Mouse (Mus musculus) CH12.LX (cell line): ENCODE measurements around the gene Myo16.

Experiments
- CHD1 ChIP-seq: IDR thresholded peaks from 2 replicates; pipeline ENCODE4 v1.6.1; 2012; ENCODE audit warnings: low read depth, low read length, improper control_type of control experiment, inconsistent platforms
- CTCF ChIP-seq, 2 experiments: IDR thresholded peaks in 1 of 2; conservative IDR thresholded peaks in 1 of 2; 2 replicates each; pipeline ENCODE4 v1.5.1; 2011 to 2012; ENCODE audit warnings: low read depth in 2 of 2, low read length in 2 of 2, improper control_type of control experiment in 1 of 2, inconsistent platforms in 1 of 2, mild to moderate bottlenecking in 1 of 2, moderate library complexity in 1 of 2
- E2F4 ChIP-seq: IDR thresholded peaks from 2 replicates; pipeline ENCODE4 v1.6.1; 2011; ENCODE audit warnings: low read depth, low read length, improper control_type of control experiment; ENCODE audit not compliant: insufficient replicate concordance
- ELF1 ChIP-seq: IDR thresholded peaks from 2 replicates; pipeline ENCODE4 v1.6.1; 2014; ENCODE audit warnings: low read depth, mild to moderate bottlenecking, inconsistent platforms, low read length, improper control_type of control experiment
- MAZ ChIP-seq: IDR thresholded peaks from 2 replicates; pipeline ENCODE4 v1.6.1; 2012; ENCODE audit warnings: low read depth, mild to moderate bottlenecking, inconsistent platforms, low read length, improper control_type of control experiment, moderate library complexity
- POLR2A ChIP-seq: IDR thresholded peaks from 2 replicates; pipeline ENCODE4 v1.6.1; 2011; ENCODE audit warnings: low read depth, mild to moderate bottlenecking, improper control_type of control experiment, low read length
- RAD21 ChIP-seq: IDR thresholded peaks from 2 replicates; pipeline ENCODE4 v1.6.1; 2011; ENCODE audit warnings: low read depth, mild to moderate bottlenecking, low read length, improper control_type of control experiment, moderate library complexity
- SMC3 ChIP-seq: IDR thresholded peaks from 2 replicates; pipeline ENCODE4 v1.6.1; 2011; ENCODE audit warnings: low read depth, low read length, improper control_type of control experiment
- ZC3H11A ChIP-seq: IDR thresholded peaks from 2 replicates; pipeline ENCODE4 v1.6.1; 2012; ENCODE audit warnings: low read depth, mild to moderate bottlenecking, inconsistent platforms, low read length, improper control_type of control experiment
- ZMIZ1 ChIP-seq: IDR thresholded peaks from 2 replicates; pipeline ENCODE4 v1.6.1; 2012; ENCODE audit warnings: low read depth, mild to moderate bottlenecking, inconsistent platforms, low read length, improper control_type of control experiment
- ZNF384 ChIP-seq: IDR thresholded peaks from 2 replicates; pipeline ENCODE4 v1.6.1; 2012; ENCODE audit warnings: low read depth, low read length, improper control_type of control experiment, inconsistent platforms

- TF ChIP-seq SMC3 = no peak
- no peak for TF ChIP-seq ZNF384
- no peak for TF ChIP-seq MAZ
- no peak for TF ChIP-seq ZMIZ1
- no peak for TF ChIP-seq CTCF (conservative IDR thresholded peaks at IDR 0.05 in 1 of 2, IDR thresholded peaks at IDR 0.05 in 1 of 2; ENCODE audit: low read depth in 2 of 2, low read length in 2 of 2)
- no peak for TF ChIP-seq E2F4
- no peak for TF ChIP-seq ZC3H11A
- no peak for TF ChIP-seq ELF1
- TF ChIP-seq RAD21 = no peak
- no peak for TF ChIP-seq CHD1
- TF ChIP-seq POLR2A = no peak
Measured at GRCm38 (mm10) chr8:10519276-10519675, 365.6 kb downstream of the Myo16 start.
